Mouse (Mus musculus): ENCODE results near the gene Chrna7. TPM values are rescaled to one million over a fixed set of nuclear protein-coding genes. Genes with fewer than 3 reads are reported as not detected.

The Chrna7 gene
- polyA plus RNA-seq, 1 experiment: not detected

DNA sequence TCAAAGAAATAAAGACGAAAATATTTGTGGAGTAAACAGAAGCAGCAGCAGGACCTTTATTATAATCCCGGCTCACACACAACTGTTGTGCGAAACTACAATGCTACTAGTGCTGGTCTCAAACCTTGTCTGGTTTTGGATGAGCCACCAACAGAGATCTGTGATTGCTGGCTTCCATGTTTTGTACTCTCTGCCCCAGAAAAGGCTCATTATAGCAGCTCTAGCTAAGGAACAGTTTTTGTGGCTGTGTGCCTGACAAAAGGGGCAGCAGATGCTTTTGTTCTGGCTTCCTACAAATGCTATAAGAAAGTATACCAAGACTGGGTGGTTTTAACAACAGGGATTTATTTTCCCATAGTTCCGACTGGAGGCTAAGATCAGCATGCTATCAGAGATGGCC is 126.4 kb downstream of the Chrna7 start:
- no peaks in the 10 kb centered on the region for H3K9me3 ChIP-seq
- no peak for TF ChIP-seq FLI1 (IDR thresholded peaks at IDR 0.05; ENCODE audit: low read length)
- TF ChIP-seq GATA1 (IDR thresholded peaks at IDR 0.05; ENCODE audit: borderline replicate concordance, low read length): no peak
- H3K36me3 ChIP-seq (replicated peaks; ENCODE audit: low read length): no peaks in the 10 kb centered on the region
- no peak overlapping the region for H3K4me3 ChIP-seq (replicated peaks)
- no peaks in the 10 kb centered on the region for H3K27me3 ChIP-seq (replicated peaks)
- H3K4me1 ChIP-seq: no peaks in the 10 kb centered on the region

DNA sequence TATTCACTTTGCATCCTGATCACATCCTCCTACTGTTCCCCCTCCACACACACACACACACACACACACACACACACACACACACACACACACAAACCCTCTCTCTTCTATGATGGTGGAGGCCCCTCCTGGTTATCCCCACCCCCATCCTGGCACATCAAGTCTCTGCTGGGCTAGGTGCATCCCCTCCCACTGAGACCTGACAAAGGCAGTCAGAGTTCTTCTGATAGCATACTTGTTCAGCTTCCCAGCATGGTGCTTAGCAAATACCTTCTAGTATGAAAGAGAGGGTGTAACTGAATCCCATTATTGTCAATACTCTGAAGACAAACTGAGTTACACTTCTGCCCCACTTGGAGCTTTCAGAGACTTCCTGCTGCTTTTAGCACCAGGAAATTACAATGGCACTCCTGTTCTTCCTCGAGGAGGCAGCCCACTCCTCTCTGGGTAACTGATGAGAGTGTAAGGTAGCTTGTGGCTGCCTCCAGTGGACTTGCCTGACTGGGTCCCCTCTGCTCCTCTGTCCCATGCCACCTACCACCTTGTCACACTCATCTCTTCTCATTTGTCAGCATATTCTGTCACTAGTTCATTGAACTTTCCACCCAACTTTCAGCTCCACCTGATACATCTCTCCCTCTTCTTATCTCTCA is 127.9 kb downstream of the Chrna7 start:
- Histone ChIP-seq H3K9me3 (no peaks in the 10 kb centered on the region), H3K27me3 (replicated peaks) (no peaks in the 10 kb centered on the region), H3K4me3 (replicated peaks) (no peak overlapping the region), H3K4me1 (no peaks in the 10 kb centered on the region), H3K36me3 (replicated peaks; ENCODE audit: low read length) (no peaks in the 10 kb centered on the region)
- TF ChIP-seq GATA1 (IDR thresholded peaks at IDR 0.05; ENCODE audit: borderline replicate concordance, low read length) (no peak), FLI1 (IDR thresholded peaks at IDR 0.05; ENCODE audit: low read length) (no peak)

DNA sequence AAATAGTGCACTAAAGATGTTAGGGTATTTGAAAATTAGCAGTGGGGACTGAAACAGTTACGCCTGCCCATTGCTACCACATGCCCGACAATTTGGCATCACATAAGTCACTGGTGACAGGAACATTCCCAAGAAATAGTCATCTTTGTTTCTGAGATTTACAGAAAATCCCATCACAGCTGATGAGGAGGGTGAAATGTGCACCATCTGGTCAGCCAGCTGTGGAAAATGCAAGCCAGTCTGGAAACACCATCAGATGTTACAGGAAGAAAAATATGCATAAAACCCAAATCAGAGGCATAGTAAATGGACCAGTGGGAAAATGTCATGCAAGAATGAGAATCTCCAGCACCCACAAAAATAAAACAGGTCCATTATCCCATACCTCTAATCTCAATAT is 151.4 kb downstream of the Chrna7 start:
- H3K4me1 ChIP-seq: no peaks in the 10 kb centered on the region
- no peaks in the 10 kb centered on the region for H3K36me3 ChIP-seq (replicated peaks; ENCODE audit: low read length)
- H3K27me3 ChIP-seq (replicated peaks): no peaks in the 10 kb centered on the region
- no peaks in the 10 kb centered on the region for H3K9me3 ChIP-seq
- H3K4me3 ChIP-seq (replicated peaks): no peak overlapping the region
- no peak for TF ChIP-seq FLI1 (IDR thresholded peaks at IDR 0.05; ENCODE audit: low read length)
- no peak for TF ChIP-seq GATA1 (IDR thresholded peaks at IDR 0.05; ENCODE audit: borderline replicate concordance, low read length)

Other genes with a start within 250 kb of the Chrna7 start
- not detected in 2 replicates for gene Otud7a, start 232.2 kb upstream of the Chrna7 start, polyA plus RNA-seq (2012; ENCODE audit: insufficient read depth, low replicate concordance)

Data from megakaryocyte, embryonic 14.5 days (primary cell).